ENCODE assay signal across 21 mouse cellular contexts in genomic region chr5:90556052-90556451, GRCm38 (mm10). TPM values are rescaled to one million over a fixed set of nuclear protein-coding genes. Genes with fewer than 3 reads are reported as not detected.
"Had no signal": no experiment of that assay in that cellular context is flagged by ENCODE, and none has a peak within 500 bp of the region (broad histone marks: within the 10 kb centered on the region; RNA-seq: fewer than 3 reads in every experiment).

No protein-coding gene starts in this region.

- H3K9me3 ChIP-seq: megakaryocyte, embryonic 14.5 days; midbrain, embryonic 13.5 days; midbrain, embryonic 15.5 days; neural tube, embryonic 12.5 days had no signal

- H3K27ac ChIP-seq: midbrain, embryonic 13.5 days; midbrain, embryonic 15.5 days; neural tube, embryonic 12.5 days had no signal

- H3K36me3 ChIP-seq: midbrain, embryonic 13.5 days; midbrain, embryonic 15.5 days; neural tube, embryonic 12.5 days had no signal

- ATAC-seq: midbrain, embryonic 13.5 days; midbrain, embryonic 15.5 days had no signal

- H3K4me1 ChIP-seq: megakaryocyte, embryonic 14.5 days; midbrain, embryonic 13.5 days; midbrain, embryonic 15.5 days; neural tube, embryonic 12.5 days had no signal

- DNase-seq: lung, adult 18-20 months; lung, embryonic 14.5 days; lung, postnatal 10 days; lung, postnatal 4 days; right cerebral cortex, postnatal 14 days; spleen, adult 18-20 months; thymus, adult 2 months; thymus, postnatal 25 days; thymus, postnatal 4 days had no signal

- H3K27me3 ChIP-seq: midbrain, embryonic 13.5 days; midbrain, embryonic 15.5 days; neural tube, embryonic 12.5 days had no signal

- H3K4me3 ChIP-seq: megakaryocyte, embryonic 14.5 days; midbrain, embryonic 13.5 days; midbrain, embryonic 15.5 days; neural tube, embryonic 12.5 days had no signal

RNA-seq across cellular contexts. Expression of gene 5830473C10Rik, which starts 4.9 kb away (rescaled TPM):
- total RNA-seq: midbrain, postnatal 0 days; monocyte, adult 5-6 weeks; neutrophil, adult 5-6 weeks had no signal
- polyA plus RNA-seq: midbrain, embryonic 11.5 days; midbrain, embryonic 13.5 days; neural tube, embryonic 12.5 days; neural tube, embryonic 14.5 days; small intestine, adult 2 months; thymus, adult 2 months; urinary bladder, adult 2 months had no signal

RNA-seq across cellular contexts. Expression of gene Afm, which starts 37.3 kb away (rescaled TPM):
- total RNA-seq: midbrain, postnatal 0 days; monocyte, adult 5-6 weeks; neutrophil, adult 5-6 weeks had no signal
- polyA plus RNA-seq: lung, embryonic 14.5 days; lung, embryonic 16.5 days; midbrain, embryonic 11.5 days; midbrain, embryonic 13.5 days; midbrain, embryonic 15.5 days; midbrain, postnatal 0 days; neural tube, embryonic 12.5 days; neural tube, embryonic 14.5 days; small intestine, adult 2 months; thymus, adult 2 months; urinary bladder, adult 2 months had no signal
